Mouse (Mus musculus) neutrophil, adult 5-6 weeks (primary cell): ENCODE measurements around the gene Pkp4. TPM values are rescaled to one million over a fixed set of nuclear protein-coding genes. Genes with fewer than 3 reads are reported as not detected.

Source experiments
- ATAC-seq: fragments of 151-379, 151-347 bp; 2 replicates; pipeline ENCODE4 v1.8.0; 2017; ENCODE audit warnings: mild to moderate bottlenecking, moderate TSS enrichment; ENCODE audit not compliant: insufficient number of reproducible peaks, poor library complexity, low FRiP score, severe bottlenecking; ENCODE audit errors: extremely low read depth
- total RNA-seq: library from RNA; stranded (forward); fragments of 200-1000 nt; gene quantifications from 2 replicates; pipeline ENCODE4 v1.2.3, GENCODE M21; 2017

Gene Pkp4
- total RNA-seq, 1 experiment from 2014 or later: 2.9 TPM

GRCm38 (mm10) chr2:59397531-59397930, 236.9 kb downstream of the Pkp4 start:
- no peak for ATAC-seq

GRCm38 (mm10) chr2:59400901-59401378, 240.3 kb downstream of the Pkp4 start:
- no peak for ATAC-seq

GRCm38 (mm10) chr2:59401841-59402461, 241.3 kb downstream of the Pkp4 start:
- ATAC-seq: no peak

GRCm38 (mm10) chr2:59404022-59404421, 243.4 kb downstream of the Pkp4 start:
- ATAC-seq: no peak

Other genes starting within 250 kb of the Pkp4 start
- gene Ccdc148, start 167 bp upstream of the Pkp4 start, total RNA-seq: 0.23 TPM in 1 of 2 replicates, not detected in the other